Mouse (Mus musculus) neural tube, embryonic 11.5 days (tissue): Measurements from ENCODE around the gene Pgc. TPM values are rescaled to one million over a fixed set of nuclear protein-coding genes. Genes with fewer than 3 reads are reported as not detected.

Experiments
- ATAC-seq: fragments of 200-750 bp; cut with Nextera tagmentation; 2 replicates; pipeline ENCODE4 v1.8.0; 2017; ENCODE audit warnings: moderate number of reproducible peaks, mild to moderate bottlenecking, moderate TSS enrichment, moderate library complexity; ENCODE audit not compliant: insufficient read depth, low FRiP score, low TSS enrichment
- DNase-seq: peaks from one replicate; pipeline ENCODE4 v3.0.0-alpha.2; 2015; ENCODE audit warnings: low spot score
- H3K27ac ChIP-seq: fragments of 300-500 bp; sonication (generic); 2 replicates; pipeline ENCODE4 v1.5.1; 2014; ENCODE audit warnings: low read depth, mild to moderate bottlenecking, low read length
- H3K27me3 ChIP-seq: fragments of 300-500 bp; sonication (generic); 2 replicates; pipeline ENCODE4 v1.6.1; 2014; ENCODE audit warnings: mild to moderate bottlenecking, low read length, mixed read lengths; ENCODE audit not compliant: control insufficient read depth, insufficient read depth
- H3K36me3 ChIP-seq: fragments of 300-500 bp; sonication (generic); 2 replicates; pipeline ENCODE4 v1.6.1; 2014; ENCODE audit warnings: mild to moderate bottlenecking, low read length, moderate library complexity, mixed read lengths; ENCODE audit not compliant: control insufficient read depth, insufficient read depth
- H3K4me1 ChIP-seq: fragments of 300-500 bp; sonication (generic); 2 replicates; pipeline ENCODE4 v1.6.1; 2014; ENCODE audit warnings: low read length, mixed read lengths; ENCODE audit not compliant: control insufficient read depth, insufficient read depth
- H3K4me2 ChIP-seq: fragments of 300-500 bp; sonication (generic); 2 replicates; pipeline ENCODE4 v1.6.1; 2014; ENCODE audit warnings: low read depth, mild to moderate bottlenecking, moderate library complexity
- H3K4me3 ChIP-seq: fragments of 300-500 bp; sonication (generic); 2 replicates; pipeline ENCODE4 v1.5.1; 2014; ENCODE audit warnings: low read depth, low read length
- H3K9ac ChIP-seq: fragments of 300-500 bp; sonication (generic); 2 replicates; pipeline ENCODE4 v1.6.1; 2014; ENCODE audit warnings: mild to moderate bottlenecking, low read length
- H3K9me3 ChIP-seq: fragments of 300-500 bp; sonication (generic); 2 replicates; pipeline ENCODE4 v1.6.1; 2016; ENCODE audit warnings: low read length; ENCODE audit not compliant: control insufficient read depth
- WGBS: fragments of 180-500 bp; shearing (Covaris S2); extraction: QIAGEN DNeasy Blood & Tissue Kit; methylation state at CpG from one replicate; pipeline ENCODE4 v1.1.7; 2014; 5-methylcytosine and 5-hydroxymethylcytosine counted together
- polyA plus RNA-seq: library from polyadenylated mRNA; unstranded; fragments of >200 nt; fragmentation: Nextera tagmentation; extraction: Ambion mirVana; gene quantifications from 2 replicates; pipeline ENCODE4 v1.2.1, GENCODE M21; 2014

Pgc gene
- polyA plus RNA-seq, 1 experiment from 2014 or later = not detected

DNA sequence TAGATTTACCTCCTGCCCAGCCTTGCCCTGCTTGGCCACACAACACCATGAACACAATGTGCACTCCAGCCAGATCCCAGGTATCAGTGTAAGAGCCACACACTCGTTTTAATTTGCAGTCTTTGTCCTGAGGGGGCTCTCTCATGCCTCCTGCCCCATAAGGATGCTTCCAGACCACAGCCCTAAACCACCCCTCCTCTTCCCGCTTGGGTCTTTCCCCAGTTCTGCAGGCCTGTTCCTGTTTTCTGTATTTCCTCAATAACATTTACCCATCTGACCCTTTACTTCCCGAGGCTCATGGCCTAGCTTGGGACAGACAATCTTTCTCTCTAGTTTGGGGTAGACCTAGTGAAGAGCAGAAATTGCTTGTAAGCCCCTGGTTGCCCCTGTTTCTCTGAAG lies 11.6 kb upstream of the Pgc start:
- 63% methylated on average over 3 of the region's 3 CpGs for WGBS

DNA sequence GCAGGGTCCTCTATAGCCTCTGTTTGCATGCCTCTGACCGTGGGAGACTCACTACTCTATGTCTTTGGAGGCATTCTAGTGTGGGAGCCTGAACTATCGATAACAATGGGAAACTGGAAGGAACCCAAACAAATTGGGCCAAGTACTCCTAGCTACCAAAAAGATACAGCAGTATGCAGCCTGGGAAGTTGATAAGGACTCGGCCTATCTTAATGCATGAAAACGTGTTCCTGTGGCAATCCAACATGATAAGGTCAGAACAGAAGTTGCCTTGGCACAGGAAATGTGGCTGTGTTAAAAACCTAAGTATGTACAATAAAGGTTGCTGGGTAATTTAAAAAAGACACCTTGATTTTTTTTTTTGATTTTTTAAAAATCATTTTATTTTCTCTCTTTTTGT lies 5.5 kb upstream of the Pgc start:
- DNase-seq = no peak
- H3K27me3 ChIP-seq = no peaks in the 10 kb centered on the region
- H3K9ac ChIP-seq = no peak overlapping the region
- no peaks in the 10 kb centered on the region for H3K36me3 ChIP-seq
- no peak overlapping the region for H3K4me2 ChIP-seq
- H3K4me1 ChIP-seq = no peaks in the 10 kb centered on the region
- no peak overlapping the region for H3K27ac ChIP-seq
- no peak for ATAC-seq
- 86% methylated on average over 4 of the region's 4 CpGs for WGBS
- H3K4me3 ChIP-seq = no peak overlapping the region
- no peaks in the 10 kb centered on the region for H3K9me3 ChIP-seq

More for the DNA sequence above, 11.6 kb upstream of the Pgc start:
- Histone ChIP-seq H3K27me3 (no peaks in the 10 kb centered on the region), H3K27ac (no peak overlapping the region), H3K4me3 (no peak overlapping the region), H3K36me3 (no peaks in the 10 kb centered on the region), H3K4me1 (no peaks in the 10 kb centered on the region), H3K9me3 (no peaks in the 10 kb centered on the region), H3K4me2 (no peak overlapping the region), H3K9ac (no peak overlapping the region)
- ATAC-seq (no peak), DNase-seq (no peak)

DNA sequence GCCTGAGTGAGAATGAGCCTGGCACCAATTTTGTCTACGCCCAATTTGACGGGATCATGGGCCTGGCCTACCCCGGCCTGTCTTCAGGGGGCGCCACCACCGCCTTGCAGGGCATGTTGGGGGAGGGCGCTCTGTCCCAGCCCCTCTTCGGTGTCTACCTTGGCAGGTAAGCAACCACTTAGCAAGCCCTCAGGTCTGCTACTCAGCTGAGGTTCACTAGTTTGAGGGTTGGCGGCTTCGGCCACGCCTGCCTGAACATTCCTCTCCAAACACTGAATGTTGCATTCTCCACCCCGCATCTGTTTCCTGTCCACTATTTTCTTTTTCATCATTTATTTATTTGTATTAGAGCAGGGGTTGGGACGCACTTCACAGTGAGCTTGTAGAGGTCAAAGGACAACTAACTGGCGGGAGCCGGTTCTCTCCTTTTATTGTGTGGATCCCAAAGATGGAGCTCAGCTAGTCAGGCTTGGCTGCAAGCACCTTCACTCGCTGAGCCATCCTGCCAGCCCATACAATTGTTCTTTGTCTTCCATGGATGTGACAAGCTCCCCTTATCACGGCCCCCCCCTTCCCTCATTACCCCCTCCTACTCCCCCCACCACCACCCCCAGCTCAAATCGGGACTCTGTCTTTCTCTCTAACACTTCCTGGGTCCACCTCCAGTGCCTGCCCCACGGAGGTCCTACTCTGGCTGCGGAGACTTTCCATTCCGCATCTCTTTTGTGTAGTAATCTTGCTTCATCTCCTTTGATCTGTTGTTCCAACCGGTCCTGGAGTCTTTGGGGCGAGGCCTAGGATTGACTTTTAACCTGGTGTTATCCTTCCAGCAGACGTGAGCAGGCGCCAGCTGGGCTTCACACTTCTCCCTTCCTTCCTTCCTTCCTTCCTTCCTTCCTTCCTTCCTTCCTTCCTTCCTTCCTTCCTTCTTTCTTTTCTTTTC lies 4.3 kb downstream of the Pgc start:
- Histone ChIP-seq H3K9ac (no peak overlapping the region), H3K27me3 (no peaks in the 10 kb centered on the region), H3K36me3 (no peaks in the 10 kb centered on the region), H3K4me3 (no peak overlapping the region), H3K27ac (no peak overlapping the region), H3K4me1 (no peaks in the 10 kb centered on the region), H3K9me3 (no peaks in the 10 kb centered on the region), H3K4me2 (no peak overlapping the region)
- no peak for ATAC-seq
- WGBS = 55% methylated on average over 24 of the region's 24 CpGs
- DNase-seq = no peak

DNA sequence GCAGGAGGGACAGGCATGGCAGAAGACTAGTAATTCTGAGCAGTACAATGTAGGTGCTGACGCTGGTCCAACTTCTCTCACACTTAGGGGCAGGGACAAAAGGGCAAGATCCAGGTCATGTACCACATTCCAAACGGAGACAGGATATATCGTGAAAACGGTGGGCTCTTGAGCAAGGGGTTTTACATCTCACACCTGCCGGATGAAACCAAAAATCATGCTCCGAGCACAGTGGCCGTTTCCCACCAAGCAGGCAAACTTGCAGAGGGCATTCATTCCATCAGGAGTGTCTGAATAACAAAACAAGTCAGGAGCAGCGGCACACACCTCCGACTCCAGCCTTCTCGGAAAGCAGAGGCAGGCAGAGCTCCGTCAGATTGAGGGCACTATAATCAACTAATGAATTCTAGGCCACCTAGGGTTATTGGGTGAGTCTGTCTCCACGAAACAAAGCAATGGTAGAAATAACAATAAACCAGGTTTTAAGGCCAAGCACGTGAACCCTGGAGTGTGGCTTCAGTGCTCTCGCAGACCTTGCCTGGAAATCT lies 9.0 kb downstream of the Pgc start:
- Histone ChIP-seq H3K27ac (no peak overlapping the region), H3K36me3 (no peaks in the 10 kb centered on the region), H3K4me1 (peaks cover 18% of the 10 kb centered on the region), H3K9ac (no peak overlapping the region), H3K4me3 (no peak overlapping the region), H3K9me3 (no peaks in the 10 kb centered on the region), H3K4me2 (no peak overlapping the region), H3K27me3 (peaks cover 23% of the 10 kb centered on the region)
- 74% methylated on average over 14 of the region's 14 CpGs for WGBS
- no peak for ATAC-seq
- DNase-seq = no peak

DNA sequence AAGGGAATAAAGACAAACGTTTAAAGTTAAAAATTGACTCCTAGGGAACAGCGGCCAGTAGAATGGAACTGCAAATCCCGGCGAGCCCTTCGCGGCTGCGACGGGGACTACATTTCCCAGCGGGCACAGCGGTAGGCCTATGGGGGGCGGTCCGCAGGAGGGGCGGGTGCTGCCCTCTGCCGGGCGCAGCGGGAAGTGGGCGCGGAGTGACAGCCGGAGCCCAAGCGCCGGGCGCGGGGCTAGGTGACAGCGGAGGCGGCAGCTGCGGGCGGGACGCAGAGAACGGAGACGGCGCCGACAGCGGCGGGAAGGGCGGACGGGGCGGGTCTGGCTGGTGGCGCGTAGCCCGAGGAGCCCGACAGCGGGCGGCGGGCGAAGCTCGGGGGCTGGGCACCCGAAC lies 10.2 kb downstream of the Pgc start, which contains the start of gene Tfeb:
Gene Tfeb (plus strand): TSS at position 175 of the 400 bp plus-strand sequence.
- ATAC-seq (peak; percentile 65), DNase-seq (peak; percentile 97)
- Histone ChIP-seq H3K4me2 (peak within 1 kb of the TSS; percentile 97), H3K4me3 (peak within 1 kb of the TSS; percentile 53), H3K27ac (no peak within 1 kb of the TSS), H3K9me3 (no peaks in the 10 kb centered on the region), H3K9ac (peak within 1 kb of the TSS; percentile 61), H3K27me3 (peaks cover 23% of the 10 kb centered on the region), H3K36me3 (no peaks in the 10 kb centered on the region), H3K4me1 (peaks cover 18% of the 10 kb centered on the region)
- under 1% methylated on average over 47 of the region's 47 CpGs for WGBS

DNA sequence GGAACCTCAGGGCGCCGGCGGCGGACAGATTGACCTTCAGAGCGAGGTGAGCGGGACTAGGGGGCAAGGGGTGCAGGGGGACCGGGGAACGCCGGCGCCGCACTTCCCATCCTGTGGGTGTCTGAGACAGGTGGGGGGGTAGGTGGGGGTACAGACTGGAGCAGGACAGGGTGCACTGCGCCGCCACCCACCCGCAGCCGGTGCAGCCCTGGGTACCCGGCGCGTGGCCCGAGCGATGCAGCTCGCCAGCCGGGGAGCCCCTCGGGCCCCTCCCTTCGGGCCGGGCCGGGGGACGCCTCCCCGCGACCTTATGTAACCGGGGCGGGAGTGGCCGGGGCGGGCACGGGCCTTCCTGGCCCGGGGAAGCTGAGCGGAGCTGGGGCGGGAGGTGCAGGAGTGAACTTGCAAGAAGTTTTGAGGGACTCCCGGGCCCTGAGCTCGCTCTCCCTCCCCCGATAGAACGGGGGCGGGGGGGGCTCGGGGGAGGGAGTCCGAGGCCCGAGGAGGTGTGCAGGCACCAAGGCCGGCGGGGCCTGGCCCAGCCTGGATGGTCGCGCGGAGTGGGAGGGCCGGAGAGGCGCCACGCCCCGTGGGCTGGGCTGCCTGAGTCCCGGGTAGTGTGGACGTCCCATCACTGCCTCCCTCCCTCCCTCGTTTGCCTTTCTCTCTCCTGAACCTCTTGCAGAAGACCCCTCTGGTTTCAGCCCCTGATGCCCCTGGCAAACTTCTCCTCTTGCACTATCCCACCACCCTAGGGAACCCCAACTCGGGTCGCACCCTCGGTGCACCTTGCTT lies 10.8 kb downstream of the Pgc start:
- peaks cover 18% of the 10 kb centered on the region for H3K4me1 ChIP-seq
- H3K36me3 ChIP-seq = no peaks in the 10 kb centered on the region
- H3K4me2 ChIP-seq = peak overlapping the region; percentile 97
- peak overlapping the region; percentile 53 for H3K4me3 ChIP-seq
- ATAC-seq (peak; percentile 73), DNase-seq (peak; percentile 65)
- under 1% methylated on average over 45 of the region's 60 CpGs for WGBS
- H3K9ac ChIP-seq = peak overlapping the region; percentile 61
- peaks cover 23% of the 10 kb centered on the region for H3K27me3 ChIP-seq
- no peak overlapping the region for H3K27ac ChIP-seq
- no peaks in the 10 kb centered on the region for H3K9me3 ChIP-seq

DNA sequence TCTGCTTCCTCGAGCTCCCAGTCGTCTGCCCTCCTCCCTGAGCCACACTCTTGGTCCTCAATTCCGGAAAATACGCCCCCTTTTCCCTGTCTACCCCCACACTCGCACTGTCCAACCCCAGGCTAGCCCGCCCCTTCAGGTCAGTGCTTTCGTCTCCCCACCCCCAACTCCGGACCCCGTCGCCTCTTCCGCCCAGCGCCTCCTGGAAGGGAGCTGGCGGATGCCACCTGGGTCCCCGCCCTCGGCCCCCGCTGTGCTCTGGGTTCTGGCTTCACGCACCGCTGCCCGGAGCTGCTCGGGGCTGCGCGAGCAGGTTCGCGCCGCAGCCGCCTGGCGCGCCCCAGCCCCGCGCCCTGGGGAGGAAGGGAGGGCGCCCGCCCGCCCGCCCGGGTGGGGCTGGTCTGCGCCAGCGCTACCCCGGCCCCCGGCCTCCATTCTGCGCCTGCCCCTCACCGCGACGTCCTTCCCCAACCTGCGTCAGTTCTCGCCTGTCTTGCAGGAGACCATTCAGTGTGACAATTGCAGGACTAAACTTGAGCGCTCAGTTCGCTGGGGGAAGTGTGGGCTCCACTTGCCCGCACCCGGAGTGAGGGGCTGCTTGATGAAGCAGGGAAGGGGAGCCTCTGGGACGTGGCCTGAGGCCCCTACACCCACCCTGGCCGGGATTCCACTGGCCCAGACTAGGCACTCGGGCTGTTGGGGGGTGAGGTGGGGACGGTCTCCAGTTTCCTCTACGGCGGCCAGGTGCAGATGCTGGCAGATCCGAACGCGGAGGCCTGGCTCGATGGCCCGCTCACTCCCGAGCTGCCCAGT lies 11.6 kb downstream of the Pgc start:
- Histone ChIP-seq H3K27ac (no peak overlapping the region), H3K4me3 (peak overlapping the region; percentile 53), H3K9ac (peak overlapping the region; percentile 44), H3K4me1 (peaks cover 18% of the 10 kb centered on the region), H3K9me3 (no peaks in the 10 kb centered on the region), H3K27me3 (peaks cover 23% of the 10 kb centered on the region), H3K36me3 (no peaks in the 10 kb centered on the region), H3K4me2 (peak overlapping the region; percentile 97)
- peak; percentile 36 for ATAC-seq
- peak; percentile 49 for DNase-seq
- WGBS = 1% methylated on average over 54 of the region's 61 CpGs
